Mouse (Mus musculus) E14TG2a.4 (cell line): Measurements from ENCODE around the gene Dtymk.

Experiments
- H3K27me3 ChIP-seq: 2 replicates; pipeline ENCODE4 v1.6.1; 2014; ENCODE audit warnings: low read length, control low read depth; ENCODE audit not compliant: insufficient read depth
- H3K36me3 ChIP-seq: 2 replicates; pipeline ENCODE4 v1.6.1; 2014; ENCODE audit warnings: low read length, control low read depth; ENCODE audit not compliant: insufficient read depth
- H3K4me1 ChIP-seq: replicated peaks from 2 replicates; pipeline ENCODE4 v1.6.1; 2014; ENCODE audit warnings: low read depth, low read length, control low read depth
- H3K4me3 ChIP-seq: replicated peaks from 2 replicates; pipeline ENCODE4 v1.5.1; 2014; ENCODE audit warnings: mild to moderate bottlenecking, low read length
- H3K9me3 ChIP-seq: 2 replicates; pipeline ENCODE4 v1.6.1; 2014; ENCODE audit warnings: low read length, control low read depth
- CTCF ChIP-seq: conservative IDR thresholded peaks from 2 replicates; pipeline ENCODE4 v1.5.1; 2014; ENCODE audit warnings: low read length
- NANOG ChIP-seq: IDR thresholded peaks from 2 replicates; pipeline ENCODE4 v1.6.1; 2014; ENCODE audit warnings: borderline replicate concordance, low read length, mixed read lengths
- POU5F1 ChIP-seq: IDR thresholded peaks from 2 replicates; pipeline ENCODE4 v1.6.1; 2014; ENCODE audit warnings: low read length, borderline replicate concordance

Gene Dtymk

GRCm38 (mm10) chr1:93756154-93756553 lies 45.6 kb downstream of the Dtymk start:
- Histone ChIP-seq H3K4me3 (peak overlapping the region; percentile 29; the same call in 1 of the 2 replicates), H3K4me1 (peaks cover 61% of the 10 kb centered on the region), H3K36me3 (no peaks in the 10 kb centered on the region), H3K27me3 (no peaks in the 10 kb centered on the region), H3K9me3 (no peaks in the 10 kb centered on the region)
- TF ChIP-seq NANOG (no peak), CTCF (no peak), POU5F1 (no peak)

DNA sequence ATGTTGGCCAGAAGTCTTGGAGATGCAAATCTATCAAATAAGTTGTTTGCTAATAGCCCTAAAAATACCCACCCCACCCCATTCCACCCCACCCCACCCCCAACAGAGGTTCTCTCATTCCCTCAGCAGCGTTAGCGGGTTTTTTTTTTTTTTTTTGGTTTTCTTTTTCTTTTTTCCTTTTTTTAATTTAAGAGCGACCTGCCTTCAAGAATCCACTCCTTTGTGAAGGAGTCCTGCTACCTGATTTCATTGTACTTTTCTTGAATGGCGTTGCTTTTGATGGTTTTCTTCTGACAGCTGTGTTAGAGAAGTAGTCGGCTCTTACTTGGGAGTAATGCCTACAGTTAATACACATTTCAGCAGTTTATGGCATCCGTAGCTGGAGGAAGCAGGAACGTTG lies 46.1 kb downstream of the Dtymk start:
- Histone ChIP-seq H3K36me3 (peaks cover 2% of the 10 kb centered on the region), H3K4me1 (peaks cover 63% of the 10 kb centered on the region), H3K27me3 (no peaks in the 10 kb centered on the region), H3K9me3 (no peaks in the 10 kb centered on the region), H3K4me3 (peak overlapping the region; percentile 94)
- TF ChIP-seq NANOG (no peak), CTCF (no peak), POU5F1 (no peak)

GRCm38 (mm10) chr1:93755291-93755610 lies 46.5 kb downstream of the Dtymk start:
- Histone ChIP-seq H3K9me3 (no peaks in the 10 kb centered on the region), H3K4me1 (peaks cover 65% of the 10 kb centered on the region), H3K36me3 (peaks cover 6% of the 10 kb centered on the region), H3K27me3 (no peaks in the 10 kb centered on the region), H3K4me3 (peak overlapping the region; percentile 94)
- TF ChIP-seq CTCF: no peak
- TF ChIP-seq NANOG: no peak
- TF ChIP-seq POU5F1: no peak

- Histone ChIP-seq H3K36me3 (peaks cover 11% of the 10 kb centered on the region), H3K9me3 (no peaks in the 10 kb centered on the region), H3K27me3 (no peaks in the 10 kb centered on the region), H3K4me3 (peak within 1 kb of the TSS; percentile 94), H3K4me1 (peaks cover 65% of the 10 kb centered on the region)
- TF ChIP-seq POU5F1: no peak
- TF ChIP-seq NANOG: no peak
These were observed 47.0 kb downstream of the Dtymk start, which contains the start of gene Thap4 for GRCm38 (mm10) chr1:93754573-93755290. Gene Thap4 (minus strand): TSS chr1:93754864.

DNA sequence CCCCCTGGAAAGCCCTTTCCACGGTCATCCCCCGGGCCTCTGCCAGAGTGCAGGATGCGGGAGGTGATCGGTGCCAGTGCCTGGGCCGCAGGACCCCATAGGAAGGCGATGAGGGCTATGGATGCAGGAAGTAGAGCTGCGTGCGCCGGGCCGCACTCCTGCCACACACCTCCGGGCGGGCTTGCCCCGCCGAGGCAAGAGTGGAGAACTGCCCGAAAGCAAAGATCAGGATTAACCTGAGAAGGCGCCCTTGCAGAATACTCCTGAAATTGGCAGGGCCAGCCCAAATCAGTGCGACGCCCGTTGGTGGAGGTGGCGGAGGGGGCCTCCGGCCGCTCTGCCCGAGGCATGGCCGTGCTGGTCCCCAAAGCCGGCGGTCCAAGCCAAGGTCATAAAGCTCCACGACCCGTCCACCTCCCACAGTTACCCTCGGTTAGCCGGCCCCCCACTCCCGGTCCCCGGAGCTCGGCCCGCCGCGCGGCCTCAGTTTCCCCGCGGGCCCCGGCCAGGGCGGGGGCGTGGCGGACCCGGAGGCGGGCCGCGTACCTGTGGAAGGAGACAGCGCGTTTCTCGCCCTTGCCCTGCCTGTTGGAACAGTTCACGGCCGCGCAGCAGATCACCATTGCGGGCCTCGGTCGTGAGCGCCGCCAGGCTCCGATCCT lies 47.7 kb downstream of the Dtymk start:
- H3K4me3 ChIP-seq: peak overlapping the region; percentile 94
- no peak for TF ChIP-seq NANOG
- TF ChIP-seq POU5F1: no peak
- no peak for TF ChIP-seq CTCF
- peaks cover 18% of the 10 kb centered on the region for H3K36me3 ChIP-seq
- H3K27me3 ChIP-seq: no peaks in the 10 kb centered on the region
- H3K4me1 ChIP-seq: peaks cover 65% of the 10 kb centered on the region
- H3K9me3 ChIP-seq: no peaks in the 10 kb centered on the region

DNA sequence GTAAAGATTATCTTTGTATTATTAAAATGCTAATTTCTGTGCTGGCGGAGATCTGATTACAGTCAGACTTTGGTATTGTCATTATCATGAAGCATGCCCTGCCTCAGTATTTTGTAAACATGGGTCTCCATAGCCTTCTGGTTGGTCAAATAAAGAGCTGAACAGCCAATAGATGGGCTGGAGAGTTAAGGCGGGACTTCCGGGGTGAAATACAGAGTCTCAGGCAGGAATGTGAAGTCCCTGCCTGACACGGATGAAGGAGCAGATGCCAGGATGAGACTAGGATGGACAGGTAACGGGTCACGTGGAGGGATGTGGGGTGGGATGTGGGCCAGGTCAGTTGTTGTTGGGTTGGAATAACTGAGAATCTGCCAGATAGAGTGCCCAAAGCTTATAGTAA lies 50.4 kb downstream of the Dtymk start, which contains the start of gene Atg4b:
Atg4b (plus strand) TSS at position 211 of the 400 bp plus-strand sequence.
- no peaks in the 10 kb centered on the region for H3K27me3 ChIP-seq
- TF ChIP-seq CTCF (no peak), POU5F1 (no peak), NANOG (no peak)
- H3K36me3 ChIP-seq: peaks cover 28% of the 10 kb centered on the region
- H3K9me3 ChIP-seq: no peaks in the 10 kb centered on the region
- H3K4me3 ChIP-seq: no peak within 1 kb of the TSS; the same call in 1 of the 2 replicates
- peaks cover 73% of the 10 kb centered on the region for H3K4me1 ChIP-seq

GRCm38 (mm10) chr1:93748539-93748938 lies 53.2 kb downstream of the Dtymk start:
- H3K4me1 ChIP-seq: peaks cover 75% of the 10 kb centered on the region
- no peaks in the 10 kb centered on the region for H3K9me3 ChIP-seq
- no peaks in the 10 kb centered on the region for H3K27me3 ChIP-seq
- peaks cover 42% of the 10 kb centered on the region for H3K36me3 ChIP-seq
- no peak overlapping the region for H3K4me3 ChIP-seq
- TF ChIP-seq POU5F1 (no peak), CTCF (no peak), NANOG (no peak)

- no peak overlapping the region for H3K4me3 ChIP-seq
- no peak for TF ChIP-seq POU5F1
- TF ChIP-seq NANOG: no peak
- no peak for TF ChIP-seq CTCF
- peaks cover 50% of the 10 kb centered on the region for H3K36me3 ChIP-seq
- H3K4me1 ChIP-seq: peaks cover 60% of the 10 kb centered on the region
- no peaks in the 10 kb centered on the region for H3K9me3 ChIP-seq
- no peaks in the 10 kb centered on the region for H3K27me3 ChIP-seq
These were observed 55.6 kb downstream of the Dtymk start for GRCm38 (mm10) chr1:93746179-93746578.

GRCm38 (mm10) chr1:93742910-93743309 lies 58.8 kb downstream of the Dtymk start:
- TF ChIP-seq CTCF (peak; percentile 32; the same call in 1 of the 2 replicates), NANOG (no peak)
- H3K4me1 ChIP-seq: peaks cover 39% of the 10 kb centered on the region
- H3K9me3 ChIP-seq: no peaks in the 10 kb centered on the region
- H3K4me3 ChIP-seq: no peak overlapping the region
- no peaks in the 10 kb centered on the region for H3K27me3 ChIP-seq
- H3K36me3 ChIP-seq: peaks cover 27% of the 10 kb centered on the region
